Comparison of ENCODE assay signal across 13 mouse cellular contexts in genomic region chrX:20066636-20067035, GRCm38 (mm10). TPM values are rescaled to one million over a fixed set of nuclear protein-coding genes. Genes with fewer than 3 reads are reported as not detected.
DNase-seq lines count a peak whose midpoint lies in the region; ATAC-seq and TF ChIP-seq lines count a peak whose summit lies in the region.
"Had no signal": no experiment of that assay in that cellular context is flagged by ENCODE, and none has a peak within 500 bp of the region (broad histone marks: within the 10 kb centered on the region; RNA-seq: fewer than 3 reads in every experiment).

No protein-coding gene starts in this region.

- H3K27ac ChIP-seq in kidney, postnatal 0 days = no peak overlapping the region
- no peak overlapping the region for H3K27ac ChIP-seq in kidney, embryonic 15.5 days
- H3K27ac ChIP-seq: liver, embryonic 15.5 days had no signal

- no peaks in the 10 kb centered on the region for H3K36me3 ChIP-seq in kidney, postnatal 0 days (ENCODE audit: insufficient read depth, low read length)
- H3K36me3 ChIP-seq in kidney, embryonic 15.5 days = no peaks in the 10 kb centered on the region
- H3K36me3 ChIP-seq: liver, embryonic 15.5 days had no signal

- no peak overlapping the region for H3K4me3 ChIP-seq in kidney, postnatal 0 days (replicated peaks; ENCODE audit: low read depth, low read length)
- no peak overlapping the region for H3K4me3 ChIP-seq in kidney, embryonic 15.5 days (replicated peaks)
- H3K4me3 ChIP-seq: erythroblast, embryonic 14.5 days; liver, embryonic 15.5 days had no signal

- no peak for ATAC-seq in kidney, postnatal 0 days (replicated peaks; ENCODE audit: low FRiP score, low read depth)
- no peak for ATAC-seq in kidney, embryonic 15.5 days (replicated peaks; ENCODE audit: low FRiP score)
- ATAC-seq: forebrain, postnatal 0 days had no signal

- no peak for TF ChIP-seq CTCF in kidney, postnatal 0 days (IDR thresholded peaks at IDR 0.05; ENCODE audit: low read depth)

- peak; percentile 20 for DNase-seq in gastrocnemius, adult 18-20 months (ENCODE audit: low spot score)
- no peak for DNase-seq in gastrocnemius, postnatal 36 days
- peak; percentile 39 for DNase-seq in kidney, postnatal 0 days (ENCODE audit: low spot score)
- peak; percentile 25 to 43 for DNase-seq in right cerebral cortex, postnatal 10 days (ENCODE audit: low spot score in 2 of 2)
- DNase-seq in right cerebral cortex, postnatal 14 days = no peak
- DNase-seq in lung, postnatal 36 days = peak; percentile 3
- no peak for DNase-seq in MN1 (ENCODE audit: low spot score)
- DNase-seq: adrenal gland, postnatal 25 days; cerebellum, adult 18-20 months; forebrain, postnatal 0 days had no signal

- intact Hi-C loops in gastrocnemius, postnatal 36 days (cut with DNase I) = no loop called here

- no peaks in the 10 kb centered on the region for H3K27me3 ChIP-seq in kidney, postnatal 0 days (ENCODE audit: insufficient read depth, low read length)
- no peaks in the 10 kb centered on the region for H3K27me3 ChIP-seq in kidney, embryonic 15.5 days
- H3K27me3 ChIP-seq: liver, embryonic 15.5 days had no signal

- no peaks in the 10 kb centered on the region for H3K9me3 ChIP-seq in kidney, postnatal 0 days (replicated peaks; ENCODE audit: low read length)
- no peaks in the 10 kb centered on the region for H3K9me3 ChIP-seq in kidney, embryonic 15.5 days (replicated peaks)
- H3K9me3 ChIP-seq: liver, embryonic 15.5 days had no signal

- no peak overlapping the region for H3K4me2 ChIP-seq in kidney, postnatal 0 days (ENCODE audit: low read length)
- no peak overlapping the region for H3K4me2 ChIP-seq in kidney, embryonic 15.5 days
- H3K4me2 ChIP-seq: liver, embryonic 15.5 days had no signal

- no peaks in the 10 kb centered on the region for H3K4me1 ChIP-seq in kidney, postnatal 0 days (replicated peaks; ENCODE audit: insufficient read depth, low read length)
- no peaks in the 10 kb centered on the region for H3K4me1 ChIP-seq in kidney, embryonic 15.5 days
- H3K4me1 ChIP-seq: liver, embryonic 15.5 days had no signal

- H3K9ac ChIP-seq in kidney, postnatal 0 days (ENCODE audit: low read depth, low read length) = no peak overlapping the region
- H3K9ac ChIP-seq in kidney, embryonic 15.5 days = no peak overlapping the region
- H3K9ac ChIP-seq: forebrain, postnatal 0 days; liver, embryonic 15.5 days had no signal

RNA-seq across cellular contexts. Expression of gene Chst7, which starts 7.3 kb away (rescaled TPM):
- 1 to 10 TPM; 1.3 to 1.5 TPM for total RNA-seq in gastrocnemius, adult 18-20 months (2021)
- total RNA-seq in gastrocnemius, postnatal 36 days (2021) = 1 to 10 TPM; 1.7 to 1.8 TPM
- 4.1 and 4.3 TPM in 2 replicates for polyA plus RNA-seq in kidney, postnatal 0 days (2015; fragmentation: Nextera tagmentation; extraction: Ambion mirVana)
- 3.4 TPM in 2 replicates for polyA plus RNA-seq in kidney, embryonic 15.5 days (2015; fragmentation: Nextera tagmentation; extraction: Ambion mirVana)

Comparison
In these comparisons a context has a peak if more than half of its experiments do, and no peak if none do; other contexts are left out.
1. DNase-seq: peak in gastrocnemius, adult 18-20 months (single experiment), kidney, postnatal 0 days (single experiment), right cerebral cortex, postnatal 10 days (2 of 2) and lung, postnatal 36 days (single experiment); none in gastrocnemius, postnatal 36 days (0 of 2), right cerebral cortex, postnatal 14 days (single experiment) and MN1 (single experiment).